Mouse (Mus musculus): ENCODE measurements at regions not wholly inside any gene's neighbourhood (a gene's known extent, or its start where the extent isn't known, plus 50 kb on each side); places are given as distances from the start of the nearest gene placed in this dataset.

- TF ChIP-seq CTCF (IDR thresholded peaks at IDR 0.05; ENCODE audit: control insufficient read depth, insufficient read depth, low read length) = no peak
- no peak for TF ChIP-seq POLR2A (IDR thresholded peaks at IDR 0.05; ENCODE audit: borderline replicate concordance, control insufficient read depth, low read depth, low read length)
Observed at GRCm38 (mm10) chr5:127014166-127014565, 227.4 kb upstream of the Tmem132c start.

Data from bone marrow, adult 2 months (tissue).